ENCODE assay signal across 17 mouse cellular contexts in genomic region chr2:4547003-4547662, GRCm38 (mm10).
A peak's percentile ranks its signal among the peaks of the same experiment; 100 is the strongest.
DNase-seq lines count a peak whose midpoint lies in the region; ATAC-seq and TF ChIP-seq lines count a peak whose summit lies in the region.
"Had no signal": no experiment of that assay in that cellular context is flagged by ENCODE, and none has a peak within 500 bp of the region (broad histone marks: within the 10 kb centered on the region; RNA-seq: fewer than 3 reads in every experiment).

No protein-coding gene starts in this region.

- no peak overlapping the region for H3K4me3 ChIP-seq in forebrain, postnatal 0 days (ENCODE audit: low read depth, low read length)
- H3K4me3 ChIP-seq in forebrain, embryonic 15.5 days: no peak overlapping the region
- no peak overlapping the region for H3K4me3 ChIP-seq in intestine, postnatal 0 days (ENCODE audit: low read depth, low read length)
- H3K4me3 ChIP-seq in kidney, postnatal 0 days (replicated peaks; ENCODE audit: low read depth, low read length): no peak overlapping the region
- H3K4me3 ChIP-seq in limb, embryonic 13.5 days: no peak overlapping the region
- H3K4me3 ChIP-seq: embryonic facial prominence, embryonic 12.5 days; heart, embryonic 15.5 days; hindbrain, embryonic 12.5 days had no signal

- 67% methylated on average over 5 of the region's 5 CpGs for WGBS in forebrain, postnatal 0 days
- 68% methylated on average over 5 of the region's 5 CpGs for WGBS in forebrain, embryonic 15.5 days
- 57% methylated on average over 5 of the region's 5 CpGs for WGBS in intestine, postnatal 0 days
- 29% methylated on average over 5 of the region's 5 CpGs for WGBS in kidney, postnatal 0 days
- WGBS in limb, embryonic 13.5 days: 13% methylated on average over 5 of the region's 5 CpGs

- no peak for DNase-seq in forebrain, postnatal 0 days
- peak; percentile 44 for DNase-seq in kidney, postnatal 0 days (ENCODE audit: low spot score)
- DNase-seq in thymus, postnatal 36 days: no peak
- DNase-seq in urinary bladder, postnatal 14 days (ENCODE audit: low spot score): no peak
- DNase-seq: cerebellum, adult 11 months; cerebellum, postnatal 36 days; heart, adult 11 months; lung, adult 18-20 months; right cerebral cortex, postnatal 14 days had no signal

- H3K27ac ChIP-seq in forebrain, postnatal 0 days (ENCODE audit: low read depth, low read length): no peak overlapping the region
- H3K27ac ChIP-seq in forebrain, embryonic 15.5 days (replicated peaks): no peak overlapping the region
- H3K27ac ChIP-seq in intestine, postnatal 0 days (ENCODE audit: low read depth, low read length): no peak overlapping the region
- peak overlapping the region; percentile 60 for H3K27ac ChIP-seq in kidney, postnatal 0 days
- peak overlapping the region; percentile 22; the same call in 1 of the 2 replicates for H3K27ac ChIP-seq in limb, embryonic 13.5 days
- H3K27ac ChIP-seq: embryonic facial prominence, embryonic 12.5 days; heart, embryonic 15.5 days; hindbrain, embryonic 12.5 days had no signal

- no peak overlapping the region for H3K9ac ChIP-seq in forebrain, postnatal 0 days
- no peak overlapping the region for H3K9ac ChIP-seq in forebrain, embryonic 15.5 days (replicated peaks)
- no peak overlapping the region for H3K9ac ChIP-seq in intestine, postnatal 0 days (ENCODE audit: low read depth, low read length)
- H3K9ac ChIP-seq in kidney, postnatal 0 days (ENCODE audit: low read depth, low read length): no peak overlapping the region
- H3K9ac ChIP-seq in limb, embryonic 13.5 days: no peak overlapping the region
- H3K9ac ChIP-seq: embryonic facial prominence, embryonic 12.5 days; heart, embryonic 15.5 days; hindbrain, embryonic 12.5 days had no signal

- H3K4me1 ChIP-seq in forebrain, postnatal 0 days (ENCODE audit: insufficient read depth): peaks cover 7% of the 10 kb centered on the region
- H3K4me1 ChIP-seq in forebrain, embryonic 15.5 days: peaks cover 29% of the 10 kb centered on the region
- no peaks in the 10 kb centered on the region for H3K4me1 ChIP-seq in intestine, postnatal 0 days (replicated peaks; ENCODE audit: control insufficient read depth, insufficient read depth, low read length)
- H3K4me1 ChIP-seq in kidney, postnatal 0 days (replicated peaks; ENCODE audit: insufficient read depth, low read length): peaks cover 18% of the 10 kb centered on the region; the same call in 1 of the 2 replicates
- peaks cover 64% of the 10 kb centered on the region for H3K4me1 ChIP-seq in limb, embryonic 13.5 days

- no peak overlapping the region for H3K4me2 ChIP-seq in forebrain, postnatal 0 days (ENCODE audit: low read depth)
- H3K4me2 ChIP-seq in forebrain, embryonic 15.5 days (replicated peaks): no peak overlapping the region
- peak overlapping the region; percentile 11 for H3K4me2 ChIP-seq in intestine, postnatal 0 days (replicated peaks; ENCODE audit: low read depth)
- H3K4me2 ChIP-seq in kidney, postnatal 0 days (ENCODE audit: low read length): no peak overlapping the region
- H3K4me2 ChIP-seq in limb, embryonic 13.5 days (replicated peaks): no peak overlapping the region
- H3K4me2 ChIP-seq: embryonic facial prominence, embryonic 12.5 days; heart, embryonic 15.5 days; hindbrain, embryonic 12.5 days had no signal

- H3K9me3 ChIP-seq in forebrain, postnatal 0 days (ENCODE audit: low read length): no peaks in the 10 kb centered on the region
- no peaks in the 10 kb centered on the region for H3K9me3 ChIP-seq in forebrain, embryonic 15.5 days
- no peaks in the 10 kb centered on the region for H3K9me3 ChIP-seq in intestine, postnatal 0 days (ENCODE audit: control insufficient read depth)
- H3K9me3 ChIP-seq in kidney, postnatal 0 days (replicated peaks; ENCODE audit: low read length): no peaks in the 10 kb centered on the region
- no peaks in the 10 kb centered on the region for H3K9me3 ChIP-seq in limb, embryonic 13.5 days
- H3K9me3 ChIP-seq: embryonic facial prominence, embryonic 12.5 days; heart, embryonic 15.5 days; hindbrain, embryonic 12.5 days had no signal

- peaks cover 23% of the 10 kb centered on the region; the same call in 1 of the 2 replicates for H3K36me3 ChIP-seq in forebrain, postnatal 0 days (ENCODE audit: insufficient read depth)
- peaks cover 17% of the 10 kb centered on the region for H3K36me3 ChIP-seq in forebrain, embryonic 15.5 days
- H3K36me3 ChIP-seq in intestine, postnatal 0 days (ENCODE audit: control insufficient read depth, insufficient read depth): peaks cover 3% of the 10 kb centered on the region; the same call in 1 of the 2 replicates
- no peaks in the 10 kb centered on the region for H3K36me3 ChIP-seq in kidney, postnatal 0 days (ENCODE audit: insufficient read depth, low read length)
- peaks cover 70% of the 10 kb centered on the region for H3K36me3 ChIP-seq in limb, embryonic 13.5 days
- H3K36me3 ChIP-seq: heart, embryonic 15.5 days had no signal

- no peak for TF ChIP-seq CTCF in forebrain, postnatal 0 days (IDR thresholded peaks at IDR 0.05; ENCODE audit: low read depth)
- TF ChIP-seq CTCF in intestine, postnatal 0 days (IDR thresholded peaks at IDR 0.05; ENCODE audit: low read depth): no peak
- TF ChIP-seq CTCF in kidney, postnatal 0 days (IDR thresholded peaks at IDR 0.05; ENCODE audit: low read depth): no peak

- peak; percentile 34; the same call in 1 of the 2 replicates for ATAC-seq in forebrain, postnatal 0 days
- ATAC-seq in forebrain, embryonic 15.5 days (replicated peaks): no peak
- peak; percentile 88 for ATAC-seq in intestine, postnatal 0 days
- ATAC-seq in kidney, postnatal 0 days (replicated peaks; ENCODE audit: low FRiP score, low read depth): peak; percentile 57
- peak; percentile 66 for ATAC-seq in limb, embryonic 13.5 days (ENCODE audit: low FRiP score, low read depth)
- no peak for ATAC-seq in CD4-positive, CD25-positive, alpha-beta regulatory T cell, adult 4 months
- ATAC-seq: midbrain, embryonic 16.5 days had no signal

- H3K27me3 ChIP-seq in forebrain, postnatal 0 days (ENCODE audit: insufficient read depth, low read length): no peaks in the 10 kb centered on the region
- no peaks in the 10 kb centered on the region for H3K27me3 ChIP-seq in forebrain, embryonic 15.5 days
- no peaks in the 10 kb centered on the region for H3K27me3 ChIP-seq in intestine, postnatal 0 days (replicated peaks; ENCODE audit: control insufficient read depth, insufficient read depth, low read length)
- no peaks in the 10 kb centered on the region for H3K27me3 ChIP-seq in kidney, postnatal 0 days (ENCODE audit: insufficient read depth, low read length)
- H3K27me3 ChIP-seq in limb, embryonic 13.5 days: no peaks in the 10 kb centered on the region
- H3K27me3 ChIP-seq: embryonic facial prominence, embryonic 12.5 days; heart, embryonic 15.5 days; hindbrain, embryonic 12.5 days had no signal

Comparison
In these comparisons a context has a peak if more than half of its experiments do, and no peak if none do; other contexts are left out.
1. ATAC-seq: peak in forebrain, postnatal 0 days (single experiment), intestine, postnatal 0 days (single experiment), kidney, postnatal 0 days (single experiment) and limb, embryonic 13.5 days (single experiment); none in forebrain, embryonic 15.5 days (single experiment) and CD4-positive, CD25-positive, alpha-beta regulatory T cell, adult 4 months (single experiment).
2. H3K27ac ChIP-seq: peak in kidney, postnatal 0 days (single experiment) and limb, embryonic 13.5 days (single experiment); none in forebrain, postnatal 0 days (single experiment), forebrain, embryonic 15.5 days (single experiment) and intestine, postnatal 0 days (single experiment).